Mouse (Mus musculus): ENCODE results near the gene Gm49322.

Gene Gm49322

DNA sequence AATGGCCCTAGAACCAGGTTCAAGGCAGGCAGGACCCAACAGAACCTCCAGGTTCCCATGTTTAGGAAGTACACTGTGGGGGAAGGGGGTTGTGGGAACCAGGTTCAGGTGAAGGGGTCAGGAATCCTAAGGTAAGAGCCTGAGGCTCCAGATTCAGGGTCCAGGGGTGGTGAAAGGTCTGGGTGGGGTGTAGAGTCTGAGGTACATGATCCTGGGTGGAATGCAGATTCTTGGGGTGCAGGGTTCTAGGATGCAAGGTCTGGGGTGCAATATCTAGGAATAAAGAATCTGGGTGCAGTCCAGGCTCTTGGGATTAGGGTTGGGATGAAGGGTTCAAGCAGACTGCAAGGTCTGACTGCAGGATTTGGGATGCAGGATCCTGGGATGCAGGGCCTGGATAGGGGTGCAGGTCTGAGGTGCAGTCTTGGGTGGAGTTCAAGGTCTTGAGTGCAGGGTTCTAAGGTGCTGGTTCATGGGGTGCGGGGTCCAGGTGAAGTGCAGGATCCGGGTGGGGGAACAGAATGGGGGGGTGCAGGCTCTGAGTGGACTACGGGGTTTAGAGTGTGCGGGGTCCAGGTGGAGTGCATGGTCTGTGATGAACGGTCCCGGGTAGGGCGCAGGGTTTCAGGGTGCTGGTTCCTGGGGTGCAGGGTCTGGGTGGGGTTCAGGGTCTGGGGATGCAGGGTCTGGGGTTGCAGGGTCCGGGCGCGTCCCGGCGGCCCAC, 49.7 kb downstream of the Gm49322 start:
- DNase-seq (ENCODE audit: low spot score), result no peak

GRCm38 (mm10) chr10:80656130-80656862, 50.5 kb downstream of the Gm49322 start:
- DNase-seq (ENCODE audit: low spot score), result peak; percentile 96

GRCm38 (mm10) chr10:80656863-80657623, 51.2 kb downstream of the Gm49322 start, which contains the start of gene Btbd2:
TSS of gene Btbd2 (minus strand) at chr10:80657071.
- no peak for DNase-seq (ENCODE audit: low spot score)

DNA sequence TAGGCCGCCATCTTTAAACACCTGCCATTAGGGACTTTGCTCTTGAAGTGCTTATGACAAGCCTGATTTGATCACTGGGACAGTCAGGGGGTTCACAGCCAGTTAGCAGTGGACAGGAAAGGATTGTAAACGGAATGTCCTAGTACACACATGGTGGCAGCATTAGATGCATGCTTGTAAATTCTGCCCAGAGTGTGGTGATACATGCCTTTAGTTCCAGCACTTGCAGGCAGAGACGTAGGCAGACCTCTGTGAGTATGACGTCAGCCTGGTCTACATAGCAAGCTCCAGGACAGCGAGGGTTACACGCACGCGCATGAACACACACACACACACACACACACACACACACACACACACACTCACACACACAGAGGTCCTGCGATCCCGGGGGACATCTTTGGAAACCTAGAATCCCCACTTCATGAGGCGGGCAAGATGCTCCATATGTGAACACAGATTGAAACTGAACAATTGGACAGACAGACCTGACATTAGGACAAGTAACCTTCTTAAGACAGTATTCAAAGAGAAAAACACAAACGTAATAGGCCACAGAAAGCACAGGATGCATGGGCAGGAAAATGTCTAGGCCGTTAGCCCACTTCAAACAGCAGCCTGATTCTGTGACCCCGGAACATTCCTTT, 52.5 kb downstream of the Gm49322 start:
- DNase-seq (ENCODE audit: low spot score), result no peak

GRCm38 (mm10) chr10:80658841-80659202, 53.0 kb downstream of the Gm49322 start:
- DNase-seq (ENCODE audit: low spot score), result no peak

DNA sequence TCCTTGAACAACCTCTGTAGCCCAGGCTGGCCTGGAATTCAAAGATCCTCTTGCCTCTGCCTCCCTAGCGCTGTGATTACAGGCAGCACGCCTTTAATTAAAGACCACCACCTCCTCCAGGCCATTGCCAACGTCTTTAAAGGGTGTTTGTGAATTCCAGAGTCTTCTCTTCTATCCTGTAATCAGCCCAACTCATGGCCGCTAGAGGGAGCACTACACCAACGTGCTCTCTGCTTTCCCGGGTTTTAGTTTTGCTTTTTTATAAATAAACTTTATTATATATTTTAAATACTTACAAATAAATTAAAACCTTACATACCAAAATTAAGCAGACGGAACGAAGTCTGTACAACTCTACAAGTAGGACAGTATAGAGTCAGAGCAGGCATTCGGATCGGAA, 53.4 kb downstream of the Gm49322 start:
- DNase-seq (ENCODE audit: low spot score), result no peak

DNA sequence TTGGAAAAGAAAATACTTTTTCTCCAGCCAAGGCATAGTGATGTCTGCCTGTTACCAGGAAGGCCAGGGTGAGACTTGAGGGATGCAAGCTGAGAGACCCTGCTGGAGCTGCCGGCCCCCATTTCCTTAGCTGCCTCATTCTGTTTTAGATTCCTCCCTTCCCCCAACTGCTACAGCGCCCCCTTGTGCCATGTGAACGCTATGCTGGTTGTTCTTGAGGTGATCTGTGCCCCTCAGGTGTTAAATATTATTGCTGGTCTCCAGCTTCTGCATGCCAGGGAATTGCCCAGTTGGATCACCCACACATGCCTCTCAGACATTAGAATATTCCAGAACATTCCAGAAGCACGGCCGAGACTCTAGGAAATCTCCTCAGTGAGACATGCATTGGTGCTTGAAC, 55.3 kb downstream of the Gm49322 start:
- DNase-seq (ENCODE audit: low spot score), result no peak

DNA sequence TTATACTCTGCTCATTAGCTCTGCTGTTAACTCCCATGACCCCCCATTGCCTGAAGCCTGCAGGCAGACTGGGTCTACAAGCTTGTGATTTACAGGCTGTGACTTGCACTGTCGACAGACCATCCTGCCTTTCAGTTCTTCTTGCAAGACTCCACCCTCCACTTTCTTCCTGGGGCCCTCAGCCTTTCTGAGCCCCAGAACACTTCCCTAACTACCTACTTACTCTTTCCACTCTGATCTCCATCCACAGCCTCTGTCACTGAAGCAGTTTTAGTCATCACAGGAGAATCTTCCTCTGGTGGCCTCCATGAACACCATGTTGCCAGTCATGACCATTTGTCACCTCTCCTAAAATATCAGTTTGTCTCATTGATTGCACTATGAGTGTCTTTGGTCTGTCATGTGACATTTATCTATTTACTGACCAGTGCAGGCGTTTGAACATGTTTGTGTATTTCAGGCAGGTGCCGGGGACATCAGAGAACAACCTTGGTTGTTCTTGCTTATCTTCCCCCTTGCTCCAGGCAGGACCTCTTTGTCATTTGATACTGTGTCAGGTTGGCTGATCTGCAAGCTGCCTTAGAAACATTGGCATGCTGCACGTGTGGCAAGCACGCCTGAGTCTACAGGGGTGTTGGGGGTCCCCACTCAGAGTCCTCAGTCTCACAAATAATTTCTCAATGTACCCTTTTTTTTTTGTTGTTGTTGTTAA, 57.8 kb downstream of the Gm49322 start:
- no peak for DNase-seq (ENCODE audit: low spot score)

GRCm38 (mm10) chr10:80664197-80665015, 58.6 kb downstream of the Gm49322 start:
- DNase-seq (ENCODE audit: low spot score), result peak; percentile 84

DNA sequence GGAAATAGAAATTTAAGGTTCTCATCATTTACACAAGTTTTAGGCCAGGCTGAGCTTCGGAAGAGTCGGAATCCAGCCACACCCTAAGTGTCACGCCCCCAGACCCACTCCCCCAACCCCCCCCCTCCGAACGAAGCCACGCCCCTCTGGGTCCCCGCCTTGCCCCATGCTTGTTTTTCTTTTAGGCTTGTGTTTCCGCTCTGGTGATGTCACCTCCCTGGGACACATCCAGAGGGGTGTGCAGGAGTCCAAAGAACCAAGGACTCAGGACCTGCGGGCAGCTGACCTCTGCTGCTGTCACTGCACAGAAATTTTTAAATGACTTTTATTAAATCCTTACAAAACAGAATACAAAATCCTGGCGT, 59.2 kb downstream of the Gm49322 start:
- DNase-seq (ENCODE audit: low spot score), result no peak
